Comparison of ENCODE assay signal across 23 mouse cellular contexts in the genomic region with DNA sequence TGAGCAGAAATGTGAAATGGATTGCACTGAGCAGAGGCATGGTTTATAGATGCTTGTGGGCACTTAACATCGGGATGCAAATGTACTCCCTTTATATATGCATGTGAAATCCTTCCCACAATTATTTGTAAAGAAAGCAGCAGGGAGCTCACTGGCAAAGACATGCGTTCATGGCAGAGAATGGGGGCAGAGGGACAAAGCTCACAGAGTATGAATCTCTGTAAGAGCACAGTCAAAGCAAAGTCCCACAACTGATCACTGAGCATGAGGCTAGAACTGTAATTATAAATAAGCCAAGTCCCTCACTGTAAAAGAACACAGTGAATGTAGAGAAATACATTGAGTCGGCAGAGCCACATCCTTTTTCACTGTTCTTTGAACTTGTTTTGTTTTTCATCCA.
DNase-seq lines count a peak whose midpoint lies in the region; ATAC-seq lines count a peak whose summit lies in the region.
"Had no signal": no experiment of that assay in that cellular context is flagged by ENCODE, and none has a peak within 500 bp of the region (broad histone marks: within the 10 kb centered on the region; RNA-seq: fewer than 3 reads in every experiment).

No protein-coding gene starts in this region.

- H3K27me3 ChIP-seq in hindbrain, embryonic 10.5 days (ENCODE audit: insufficient read depth, poor library complexity, severe bottlenecking): no peaks in the 10 kb centered on the region
- no peaks in the 10 kb centered on the region for H3K27me3 ChIP-seq in hindbrain, embryonic 14.5 days (ENCODE audit: control insufficient read depth, insufficient read depth, low read length)
- H3K27me3 ChIP-seq in midbrain, embryonic 11.5 days (ENCODE audit: control insufficient read depth, insufficient read depth, low read length): no peaks in the 10 kb centered on the region
- H3K27me3 ChIP-seq in midbrain, embryonic 16.5 days (ENCODE audit: control insufficient read depth, insufficient read depth, low read depth, low read length): no peaks in the 10 kb centered on the region
- no peaks in the 10 kb centered on the region for H3K27me3 ChIP-seq in neural tube, embryonic 12.5 days (replicated peaks)
- no peaks in the 10 kb centered on the region for H3K27me3 ChIP-seq in neural tube, embryonic 15.5 days (replicated peaks)
- H3K27me3 ChIP-seq: embryonic facial prominence, embryonic 12.5 days; embryonic facial prominence, embryonic 15.5 days; hindbrain, embryonic 15.5 days had no signal

- no peak for DNase-seq in hindbrain, embryonic 10.5 days (ENCODE audit: low spot score)
- DNase-seq in hindbrain, embryonic 14.5 days (ENCODE audit: low spot score): no peak
- DNase-seq in midbrain, embryonic 11.5 days (ENCODE audit: low spot score, missing footprints): no peak
- DNase-seq in spleen, postnatal 4 days (ENCODE audit: low spot score in 2 of 2): no peak
- DNase-seq in embryo, embryonic 10.5 days (ENCODE audit: low spot score): no peak
- DNase-seq: adrenal gland, adult 8-10 months; adrenal gland, postnatal 25 days; cerebellum, adult 18-20 months; cerebellum, adult 9-10 months; cerebellum, postnatal 14 days; forebrain, postnatal 0 days; gastrocnemius, adult 2 months; gastrocnemius, postnatal 14 days; heart, adult 11 months had no signal

- peaks cover 15% of the 10 kb centered on the region; the same call in 1 of the 2 replicates for H3K4me1 ChIP-seq in hindbrain, embryonic 10.5 days (replicated peaks)
- H3K4me1 ChIP-seq in hindbrain, embryonic 14.5 days (replicated peaks; ENCODE audit: control insufficient read depth, insufficient read depth, low read length): no peaks in the 10 kb centered on the region
- no peaks in the 10 kb centered on the region; the same call in 1 of the 2 replicates for H3K4me1 ChIP-seq in midbrain, embryonic 11.5 days (ENCODE audit: control insufficient read depth, insufficient read depth, low read length)
- H3K4me1 ChIP-seq in midbrain, embryonic 16.5 days (ENCODE audit: control insufficient read depth, insufficient read depth, low read length): no peaks in the 10 kb centered on the region
- no peaks in the 10 kb centered on the region for H3K4me1 ChIP-seq in neural tube, embryonic 12.5 days
- H3K4me1 ChIP-seq in neural tube, embryonic 15.5 days: no peaks in the 10 kb centered on the region
- H3K4me1 ChIP-seq: embryonic facial prominence, embryonic 12.5 days; embryonic facial prominence, embryonic 15.5 days; hindbrain, embryonic 15.5 days had no signal

- no peak for ATAC-seq in hindbrain, embryonic 14.5 days (ENCODE audit: low FRiP score)
- peak; percentile 39; the same call in 1 of the 2 replicates for ATAC-seq in midbrain, embryonic 11.5 days (ENCODE audit: low FRiP score)
- ATAC-seq in midbrain, embryonic 16.5 days: no peak
- peak; percentile 33; the same call in 1 of the 2 replicates for ATAC-seq in neural tube, embryonic 12.5 days (ENCODE audit: low FRiP score, low read depth)
- ATAC-seq in neural tube, embryonic 15.5 days (ENCODE audit: low FRiP score): no peak
- ATAC-seq: activated CD4-positive, CD25-positive, alpha-beta regulatory T cell, adult 4 months; forebrain, embryonic 14.5 days; forebrain, postnatal 0 days had no signal

- H3K4me2 ChIP-seq in hindbrain, embryonic 14.5 days (replicated peaks): no peak overlapping the region
- H3K4me2 ChIP-seq in midbrain, embryonic 11.5 days: no peak overlapping the region
- no peak overlapping the region for H3K4me2 ChIP-seq in midbrain, embryonic 16.5 days (ENCODE audit: low read length)
- no peak overlapping the region for H3K4me2 ChIP-seq in neural tube, embryonic 12.5 days (replicated peaks)
- H3K4me2 ChIP-seq in neural tube, embryonic 15.5 days: no peak overlapping the region
- H3K4me2 ChIP-seq: embryonic facial prominence, embryonic 12.5 days; embryonic facial prominence, embryonic 15.5 days; heart, embryonic 11.5 days; hindbrain, embryonic 15.5 days had no signal

- H3K4me3 ChIP-seq in hindbrain, embryonic 10.5 days: no peak overlapping the region
- H3K4me3 ChIP-seq in hindbrain, embryonic 14.5 days (replicated peaks; ENCODE audit: low read length): no peak overlapping the region
- H3K4me3 ChIP-seq in midbrain, embryonic 11.5 days (ENCODE audit: low read depth, low read length): no peak overlapping the region
- H3K4me3 ChIP-seq in midbrain, embryonic 16.5 days (ENCODE audit: low read depth, low read length): no peak overlapping the region
- no peak overlapping the region for H3K4me3 ChIP-seq in neural tube, embryonic 12.5 days
- no peak overlapping the region for H3K4me3 ChIP-seq in neural tube, embryonic 15.5 days (replicated peaks)
- H3K4me3 ChIP-seq: embryonic facial prominence, embryonic 12.5 days; embryonic facial prominence, embryonic 15.5 days; gastrocnemius, adult 2 months; hindbrain, embryonic 15.5 days had no signal

- peaks cover 4% of the 10 kb centered on the region; the same call in 1 of the 2 replicates for H3K9me3 ChIP-seq in hindbrain, embryonic 10.5 days
- 0 out of 2 replicates have a peak, but pooled peaks cover 6% of the 10 kb centered on the region for H3K9me3 ChIP-seq in hindbrain, embryonic 14.5 days (ENCODE audit: control insufficient read depth, low read length)
- H3K9me3 ChIP-seq in midbrain, embryonic 11.5 days (ENCODE audit: control insufficient read depth, low read length): no peaks in the 10 kb centered on the region; the same call in 1 of the 2 replicates
- 0 out of 2 replicates have a peak, but pooled peaks cover 6% of the 10 kb centered on the region for H3K9me3 ChIP-seq in midbrain, embryonic 16.5 days (replicated peaks; ENCODE audit: control insufficient read depth, low read length, poor library complexity, severe bottlenecking)
- no peaks in the 10 kb centered on the region; the same call in 1 of the 2 replicates for H3K9me3 ChIP-seq in neural tube, embryonic 12.5 days
- no peaks in the 10 kb centered on the region for H3K9me3 ChIP-seq in neural tube, embryonic 15.5 days (replicated peaks)
- H3K9me3 ChIP-seq: embryonic facial prominence, embryonic 12.5 days; embryonic facial prominence, embryonic 15.5 days; hindbrain, embryonic 15.5 days had no signal

- 57% methylated on average over 3 of the region's 3 CpGs for WGBS in hindbrain, embryonic 10.5 days
- WGBS in hindbrain, embryonic 14.5 days: 36% methylated on average over 3 of the region's 3 CpGs
- 40% methylated on average over 3 of the region's 3 CpGs for WGBS in midbrain, embryonic 11.5 days
- WGBS in midbrain, embryonic 16.5 days: 25% methylated on average over 3 of the region's 3 CpGs
- 37% methylated on average over 3 of the region's 3 CpGs for WGBS in neural tube, embryonic 12.5 days
- WGBS in neural tube, embryonic 15.5 days: 30% methylated on average over 3 of the region's 3 CpGs

- no peaks in the 10 kb centered on the region for H3K36me3 ChIP-seq in hindbrain, embryonic 10.5 days
- H3K36me3 ChIP-seq in hindbrain, embryonic 14.5 days (replicated peaks; ENCODE audit: control insufficient read depth, insufficient read depth): no peaks in the 10 kb centered on the region
- no peaks in the 10 kb centered on the region for H3K36me3 ChIP-seq in midbrain, embryonic 11.5 days (ENCODE audit: control insufficient read depth, insufficient read depth, low read length)
- H3K36me3 ChIP-seq in midbrain, embryonic 16.5 days (ENCODE audit: control insufficient read depth, insufficient read depth, low read length): no peaks in the 10 kb centered on the region
- H3K36me3 ChIP-seq in neural tube, embryonic 12.5 days: no peaks in the 10 kb centered on the region
- no peaks in the 10 kb centered on the region for H3K36me3 ChIP-seq in neural tube, embryonic 15.5 days
- H3K36me3 ChIP-seq: embryonic facial prominence, embryonic 12.5 days; embryonic facial prominence, embryonic 15.5 days; hindbrain, embryonic 15.5 days had no signal

- peak overlapping the region; percentile 46 for H3K27ac ChIP-seq in hindbrain, embryonic 10.5 days
- H3K27ac ChIP-seq in hindbrain, embryonic 14.5 days: no peak overlapping the region
- no peak overlapping the region for H3K27ac ChIP-seq in midbrain, embryonic 11.5 days (ENCODE audit: low read depth, low read length)
- no peak overlapping the region for H3K27ac ChIP-seq in midbrain, embryonic 16.5 days (ENCODE audit: low read length)
- no peak overlapping the region for H3K27ac ChIP-seq in neural tube, embryonic 12.5 days
- H3K27ac ChIP-seq in neural tube, embryonic 15.5 days (replicated peaks): no peak overlapping the region
- H3K27ac ChIP-seq: embryonic facial prominence, embryonic 12.5 days; embryonic facial prominence, embryonic 15.5 days; gastrocnemius, adult 2 months; hindbrain, embryonic 15.5 days had no signal

- no peak overlapping the region for H3K9ac ChIP-seq in hindbrain, embryonic 14.5 days
- H3K9ac ChIP-seq in midbrain, embryonic 11.5 days (ENCODE audit: low read length): no peak overlapping the region
- no peak overlapping the region for H3K9ac ChIP-seq in midbrain, embryonic 16.5 days (ENCODE audit: low read depth, low read length)
- no peak overlapping the region for H3K9ac ChIP-seq in neural tube, embryonic 12.5 days
- H3K9ac ChIP-seq in neural tube, embryonic 15.5 days (replicated peaks): no peak overlapping the region
- H3K9ac ChIP-seq: embryonic facial prominence, embryonic 12.5 days; embryonic facial prominence, embryonic 15.5 days; forebrain, postnatal 0 days; hindbrain, embryonic 15.5 days had no signal

Comparison
In these comparisons a context has a peak if more than half of its experiments do, and no peak if none do; other contexts are left out.
1. ATAC-seq: peak in midbrain, embryonic 11.5 days (single experiment) and neural tube, embryonic 12.5 days (single experiment); none in hindbrain, embryonic 14.5 days (single experiment), midbrain, embryonic 16.5 days (single experiment) and neural tube, embryonic 15.5 days (single experiment).